Mouse (Mus musculus) frontal cortex, postnatal 10 days (tissue): ENCODE data around the gene Olfr1283.
"Not testable (repeated sequence)": the region's sequence is repeated elsewhere in the genome, so short reads cannot be mapped to it uniquely, and the experiment has no call there.

Experiments
- DNase-seq, 2 experiments: peaks; one replicate each; pipeline ENCODE4 v3.0.0; 2022; ENCODE audit warnings: low spot score in 2 of 2, mixed read lengths in 1 of 2

Gene Olfr1283

DNA sequence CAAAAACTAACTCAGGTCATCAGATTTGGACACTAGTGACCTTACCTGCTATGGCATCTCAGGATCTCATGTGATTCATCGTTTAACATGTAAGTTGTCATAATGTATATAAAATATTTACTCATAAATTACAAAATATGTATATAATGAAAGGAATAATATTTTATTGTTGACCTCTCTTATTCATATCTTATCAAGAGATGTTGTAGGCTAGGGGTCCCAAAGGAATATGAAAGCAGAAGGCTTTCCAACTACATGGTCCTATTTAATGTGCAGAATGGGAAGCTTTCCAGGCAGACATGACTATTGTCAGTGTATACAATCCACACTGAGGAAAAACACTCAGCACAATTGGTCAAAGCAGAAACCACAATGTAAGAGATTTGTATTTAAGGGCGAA lies at the start of gene Olfr1283:
Olfr1283 (plus strand) TSS at position 301 of the 400 bp plus-strand sequence.
- no peak for DNase-seq

GRCm38 (mm10) chr2:111326220-111326619 lies 40.4 kb upstream of the Olfr1283 start, which contains the start of gene Olfr1281:
TSS of gene Olfr1281 (plus strand) at chr2:111326520.
- DNase-seq, result no peak

DNA sequence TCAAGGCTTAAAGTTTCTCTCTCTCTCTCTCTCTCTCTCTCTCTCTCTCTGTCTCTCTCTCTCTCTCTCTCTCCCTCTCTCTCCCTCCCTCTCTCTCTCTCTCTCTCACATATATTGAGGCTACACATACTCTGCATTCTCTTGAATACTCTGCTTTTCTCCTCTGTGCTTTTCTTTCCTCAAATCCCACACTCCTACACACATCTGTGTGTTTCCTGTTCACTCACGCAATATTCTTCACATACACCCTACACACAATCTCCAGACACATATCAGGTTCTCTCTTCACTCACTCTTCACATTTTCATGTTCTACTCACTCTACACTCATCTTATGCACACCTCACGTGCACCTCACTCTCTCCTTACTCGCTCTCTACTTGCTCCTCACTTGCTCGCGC lies 32.9 kb upstream of the Olfr1283 start:
- DNase-seq, result not testable (repeated sequence)

DNA sequence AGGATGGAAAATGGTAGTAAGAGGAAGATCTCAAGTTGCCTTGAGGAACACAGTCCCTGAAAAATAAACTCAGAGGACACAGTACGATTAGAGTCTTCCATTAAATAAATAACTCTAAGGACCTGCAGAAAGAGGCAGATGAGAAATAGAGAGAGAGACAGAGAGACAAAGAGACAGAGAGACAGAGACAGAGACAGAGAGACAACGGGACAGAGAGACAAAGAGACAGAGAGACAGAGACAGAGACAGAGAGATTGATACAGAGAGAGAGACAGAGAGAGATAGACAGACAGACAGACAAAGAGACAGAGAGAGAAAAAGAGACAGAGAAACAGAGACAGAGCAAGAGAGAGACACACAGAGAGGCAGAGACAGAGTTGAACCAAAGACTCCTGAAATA lies 30.6 kb upstream of the Olfr1283 start, which contains the start of gene Olfr1282:
Olfr1282 (minus strand) TSS at position 101 of the 400 bp plus-strand sequence.
- no peak for DNase-seq

GRCm38 (mm10) chr2:111375222-111375621 lies 8.6 kb downstream of the Olfr1283 start, which contains the start of gene Olfr1284:
TSS of gene Olfr1284 (plus strand) at chr2:111375522.
- no peak for DNase-seq
